Mouse (Mus musculus) adrenal gland, postnatal 36 days (tissue): ENCODE results near the gene Mmgt2. TPM values are rescaled to one million over a fixed set of nuclear protein-coding genes. Genes with fewer than 3 reads are reported as not detected.
A peak's percentile ranks its signal among the peaks of the same experiment; 100 is the strongest.

ENCODE experiments used
- DNase-seq, 2 experiments: peaks; one replicate each; pipeline ENCODE4 v3.0.0; 2021; ENCODE audit warnings: mixed read lengths in 1 of 2
- long read RNA-seq, 2 experiments: library from polyadenylated mRNA; stranded (forward); transcript quantifications; one replicate each; pipeline ENCODE4 v2.0.0; 2021; ENCODE audit warnings: borderline sequencing depth in 2 of 2
- total RNA-seq, 2 experiments: library from RNA; stranded (reverse); gene quantifications; 2 replicates each; pipeline ENCODE4 v1.2.3; 2021

Gene Mmgt2
- total RNA-seq: 10 to 100 TPM; 38.0 to 42.6 TPM
- long read RNA-seq, experiment 1, partial matches to known transcripts: 2 of 16 reads
- long read RNA-seq, experiment 1, other reads (novel, unspliced or antisense): 7 of 16 reads
- long read RNA-seq, experiment 2, partial matches to known transcripts: 0 of 6 reads
- long read RNA-seq, experiment 2, other reads (novel, unspliced or antisense): 1 of 6 reads

- DNase-seq: peak; percentile 97 to 99
These were observed at the start of gene Mmgt2 for GRCm38 (mm10) chr11:62648591-62649391. Mmgt2 (plus strand) TSS chr11:62648664.

GRCm38 (mm10) chr11:62601732-62602618 lies 46.5 kb upstream of the Mmgt2 start:
- DNase-seq: no peak

- DNase-seq: peak; percentile 97 to 98
These were observed 45.7 kb upstream of the Mmgt2 start for GRCm38 (mm10) chr11:62602619-62603311.

- peak in 1 of 2 experiments; percentile 30 for DNase-seq
These were observed 45.0 kb upstream of the Mmgt2 start for GRCm38 (mm10) chr11:62603312-62604056.

- no peak for DNase-seq
These were observed 44.2 kb upstream of the Mmgt2 start for GRCm38 (mm10) chr11:62604123-62604706.

- DNase-seq: no peak
These were observed 43.4 kb upstream of the Mmgt2 start for GRCm38 (mm10) chr11:62604886-62605618.

GRCm38 (mm10) chr11:62605619-62606298 lies 42.7 kb upstream of the Mmgt2 start:
- DNase-seq: no peak

- DNase-seq: no peak
These were observed 41.9 kb upstream of the Mmgt2 start for GRCm38 (mm10) chr11:62606299-62607169.

- no peak for DNase-seq
These were observed 41.1 kb upstream of the Mmgt2 start for GRCm38 (mm10) chr11:62607170-62607951.

GRCm38 (mm10) chr11:62607952-62608201 lies 40.6 kb upstream of the Mmgt2 start:
- DNase-seq: no peak

- DNase-seq: no peak
These were observed 39.4 kb upstream of the Mmgt2 start for GRCm38 (mm10) chr11:62608826-62609675.

- no peak for DNase-seq
These were observed 38.2 kb upstream of the Mmgt2 start for GRCm38 (mm10) chr11:62610304-62610703.

- no peak for DNase-seq
These were observed 35.9 kb upstream of the Mmgt2 start for GRCm38 (mm10) chr11:62612604-62613003.

- DNase-seq: peak; percentile 93 to 95
These were observed 34.7 kb upstream of the Mmgt2 start for GRCm38 (mm10) chr11:62613657-62614365.

- no peak for DNase-seq
These were observed 33.5 kb upstream of the Mmgt2 start for GRCm38 (mm10) chr11:62614876-62615410.

GRCm38 (mm10) chr11:62615456-62615855 lies 33.0 kb upstream of the Mmgt2 start:
- no peak for DNase-seq
